Mouse (Mus musculus) hindbrain, embryonic 14.5 days (tissue): Measurements from ENCODE around the gene Trim16. TPM values are rescaled to one million over a fixed set of nuclear protein-coding genes. Genes with fewer than 3 reads are reported as not detected.
A peak's percentile ranks its signal among the peaks of the same experiment; 100 is the strongest.

Experiments
- ATAC-seq: fragments of 200-750 bp; cut with Nextera tagmentation; 2 replicates; pipeline ENCODE4 v1.8.0; 2017; ENCODE audit warnings: moderate number of reproducible peaks, mild to moderate bottlenecking, moderate TSS enrichment, moderate library complexity; ENCODE audit not compliant: low FRiP score
- DNase-seq: peaks from one replicate; pipeline ENCODE4 v3.0.0-alpha.2; 2015; ENCODE audit warnings: low spot score
- H3K27ac ChIP-seq: fragments of 300-500 bp; sonication (generic); 2 replicates; pipeline ENCODE4 v1.5.1; 2014; ENCODE audit warnings: mild to moderate bottlenecking, moderate library complexity
- H3K27me3 ChIP-seq: fragments of 300-500 bp; sonication (generic); 2 replicates; pipeline ENCODE4 v1.6.1; 2014; ENCODE audit warnings: mild to moderate bottlenecking, low read length, mixed read lengths; ENCODE audit not compliant: control insufficient read depth, insufficient read depth
- H3K36me3 ChIP-seq: fragments of 300-500 bp; sonication (generic); replicated peaks from 2 replicates; pipeline ENCODE4 v1.6.1; 2014; ENCODE audit not compliant: control insufficient read depth, insufficient read depth
- H3K4me1 ChIP-seq: fragments of 300-500 bp; sonication (generic); replicated peaks from 2 replicates; pipeline ENCODE4 v1.6.1; 2014; ENCODE audit warnings: antibody characterized with exemption, low read length, mixed read lengths; ENCODE audit not compliant: control insufficient read depth, insufficient read depth
- H3K4me2 ChIP-seq: fragments of 300-500 bp; sonication (generic); replicated peaks from 2 replicates; pipeline ENCODE4 v1.6.1; 2014; ENCODE audit warnings: mild to moderate bottlenecking, moderate library complexity
- H3K4me3 ChIP-seq: fragments of 300-500 bp; sonication (generic); replicated peaks from 2 replicates; pipeline ENCODE4 v1.5.1; 2014; ENCODE audit warnings: mild to moderate bottlenecking, low read length
- H3K9ac ChIP-seq: fragments of 300-500 bp; sonication (generic); 2 replicates; pipeline ENCODE4 v1.6.1; 2014
- H3K9me3 ChIP-seq: fragments of 300-500 bp; sonication (generic); 2 replicates; pipeline ENCODE4 v1.6.1; 2016; ENCODE audit warnings: low read length; ENCODE audit not compliant: control insufficient read depth
- WGBS: fragments of 180-500 bp; shearing (Covaris S2); extraction: QIAGEN DNeasy Blood & Tissue Kit; methylation state at CpG from one replicate; pipeline ENCODE4 v1.1.7; 2014; 5-methylcytosine and 5-hydroxymethylcytosine counted together
- polyA plus RNA-seq: library from polyadenylated mRNA; unstranded; fragments of >200 nt; fragmentation: Nextera tagmentation; extraction: Ambion mirVana; gene quantifications from 2 replicates; pipeline ENCODE4 v1.2.1, GENCODE M21; 2014

Gene Trim16
- polyA plus RNA-seq, 1 experiment from 2014 or later = 7.7 TPM

GRCm38 (mm10) chr11:62813970-62814624 is 5.9 kb upstream of the Trim16 start:
- no peak overlapping the region for H3K27ac ChIP-seq
- WGBS = 75% methylated on average over 6 of the region's 6 CpGs

GRCm38 (mm10) chr11:62814625-62815024 is 5.4 kb upstream of the Trim16 start:
- no peaks in the 10 kb centered on the region for H3K27me3 ChIP-seq
- no peak overlapping the region for H3K27ac ChIP-seq
- WGBS = 73% methylated on average over 4 of the region's 4 CpGs
- H3K36me3 ChIP-seq = no peaks in the 10 kb centered on the region
- no peaks in the 10 kb centered on the region for H3K9me3 ChIP-seq
- H3K9ac ChIP-seq = no peak overlapping the region
- no peak for ATAC-seq
- H3K4me3 ChIP-seq = no peak overlapping the region
- H3K4me1 ChIP-seq = no peaks in the 10 kb centered on the region
- DNase-seq = no peak
- no peak overlapping the region for H3K4me2 ChIP-seq

More at GRCm38 (mm10) chr11:62813970-62814624, 5.9 kb upstream of the Trim16 start:
- no peak overlapping the region for H3K4me3 ChIP-seq
- H3K4me2 ChIP-seq = no peak overlapping the region
- ATAC-seq (no peak), DNase-seq (no peak)
- H3K9me3 ChIP-seq = no peaks in the 10 kb centered on the region
- no peaks in the 10 kb centered on the region for H3K4me1 ChIP-seq
- no peaks in the 10 kb centered on the region for H3K36me3 ChIP-seq
- no peak overlapping the region for H3K9ac ChIP-seq
- no peaks in the 10 kb centered on the region for H3K27me3 ChIP-seq

GRCm38 (mm10) chr11:62815438-62815837 is 4.6 kb upstream of the Trim16 start:
- H3K4me1 ChIP-seq = peaks cover 7% of the 10 kb centered on the region
- H3K27ac ChIP-seq = no peak overlapping the region
- ATAC-seq = no peak
- WGBS = 90% methylated on average over 1 of the region's 1 CpGs
- no peak overlapping the region for H3K4me3 ChIP-seq
- H3K9me3 ChIP-seq = no peaks in the 10 kb centered on the region
- H3K9ac ChIP-seq = no peak overlapping the region
- DNase-seq = no peak
- no peaks in the 10 kb centered on the region for H3K36me3 ChIP-seq
- H3K4me2 ChIP-seq = no peak overlapping the region
- H3K27me3 ChIP-seq = no peaks in the 10 kb centered on the region

GRCm38 (mm10) chr11:62816591-62816990 is 3.4 kb upstream of the Trim16 start:
- DNase-seq = no peak
- Histone ChIP-seq H3K4me2 (no peak overlapping the region), H3K36me3 (no peaks in the 10 kb centered on the region), H3K9me3 (no peaks in the 10 kb centered on the region), H3K27ac (no peak overlapping the region), H3K9ac (no peak overlapping the region), H3K27me3 (no peaks in the 10 kb centered on the region), H3K4me1 (peaks cover 15% of the 10 kb centered on the region), H3K4me3 (no peak overlapping the region)
- 71% methylated on average over 6 of the region's 6 CpGs for WGBS
- no peak for ATAC-seq

GRCm38 (mm10) chr11:62819059-62819686 is 858 bp upstream of the Trim16 start:
- ATAC-seq = no peak
- Histone ChIP-seq H3K27me3 (no peaks in the 10 kb centered on the region), H3K27ac (no peak overlapping the region), H3K4me3 (no peak overlapping the region), H3K4me1 (peaks cover 20% of the 10 kb centered on the region), H3K9ac (no peak overlapping the region), H3K9me3 (no peaks in the 10 kb centered on the region), H3K36me3 (no peaks in the 10 kb centered on the region), H3K4me2 (no peak overlapping the region)
- WGBS = 94% methylated on average over 8 of the region's 8 CpGs
- no peak for DNase-seq

GRCm38 (mm10) chr11:62820661-62821437 is 818 bp downstream of the Trim16 start:
- DNase-seq (peak; percentile 52), ATAC-seq (no peak; the same call in 1 of the 2 replicates)
- H3K4me1 ChIP-seq = peaks cover 20% of the 10 kb centered on the region
- no peaks in the 10 kb centered on the region for H3K9me3 ChIP-seq
- 13% methylated on average over 16 of the region's 16 CpGs for WGBS
- no peaks in the 10 kb centered on the region for H3K27me3 ChIP-seq
- peak overlapping the region; percentile 38 for H3K4me3 ChIP-seq
- no peaks in the 10 kb centered on the region for H3K36me3 ChIP-seq
- H3K27ac ChIP-seq = peak overlapping the region; percentile 59
- peak overlapping the region; percentile 64 for H3K4me2 ChIP-seq
- H3K9ac ChIP-seq = peak overlapping the region; percentile 57

- H3K9me3 ChIP-seq = no peaks in the 10 kb centered on the region
- H3K4me3 ChIP-seq = no peak overlapping the region; the same call in 1 of the 2 replicates
- no peak overlapping the region for H3K9ac ChIP-seq
- peak overlapping the region; percentile 39 for H3K4me2 ChIP-seq
- WGBS = 78% methylated on average over 5 of the region's 5 CpGs
- no peaks in the 10 kb centered on the region for H3K27me3 ChIP-seq
- no peaks in the 10 kb centered on the region for H3K36me3 ChIP-seq
- H3K4me1 ChIP-seq = peaks cover 20% of the 10 kb centered on the region
- ATAC-seq = no peak
- no peak overlapping the region for H3K27ac ChIP-seq
- DNase-seq = no peak
These were observed 1.9 kb downstream of the Trim16 start for GRCm38 (mm10) chr11:62821893-62822292.

- Histone ChIP-seq H3K36me3 (no peaks in the 10 kb centered on the region), H3K9me3 (no peaks in the 10 kb centered on the region), H3K9ac (no peak overlapping the region), H3K27ac (no peak overlapping the region), H3K4me2 (no peak overlapping the region), H3K4me3 (no peak overlapping the region), H3K4me1 (peaks cover 20% of the 10 kb centered on the region), H3K27me3 (no peaks in the 10 kb centered on the region)
- whole genome bisulfite sequencing = 82% methylated on average over 7 of the region's 7 CpGs
- DNase-seq (no peak), ATAC-seq (no peak)
These were observed 4.2 kb downstream of the Trim16 start for GRCm38 (mm10) chr11:62824211-62824610.
